Mouse (Mus musculus): ENCODE measurements at regions not wholly inside any gene's neighbourhood (a gene's known extent, or its start where the extent isn't known, plus 50 kb on each side); places are given as distances from the start of the nearest gene placed in this dataset.

DNA sequence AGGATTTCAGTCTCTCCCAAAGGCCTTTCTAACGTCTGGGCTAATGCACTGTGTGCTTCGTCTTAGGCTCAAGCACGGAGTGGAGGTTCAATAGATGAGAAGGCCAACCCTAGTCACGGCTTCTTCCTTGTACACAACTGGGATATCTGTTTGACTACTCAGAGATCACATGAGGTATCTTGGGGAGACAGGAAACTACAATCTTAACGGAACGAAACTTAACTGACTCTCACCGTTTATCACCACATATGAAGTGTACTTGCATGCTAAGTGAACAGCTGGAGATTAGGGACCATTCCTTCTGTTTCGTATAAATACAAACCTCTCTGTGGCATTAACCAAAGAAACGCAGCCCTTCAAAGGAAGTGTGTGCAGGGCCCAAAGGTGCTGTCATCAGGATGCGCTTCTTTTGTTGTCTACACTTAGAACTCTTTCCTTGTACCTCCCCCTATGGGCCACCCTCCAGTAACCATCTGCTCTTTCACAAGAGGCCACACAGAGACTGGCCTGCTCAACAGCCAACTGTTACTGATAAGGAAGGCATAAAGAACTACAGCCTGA, 55.8 kb upstream of the Cdkn2b start:
- Histone ChIP-seq H3K27ac (ENCODE audit: insufficient read depth, low read depth, low read length) (no peak overlapping the region), H3K4me3 (ENCODE audit: insufficient read depth, low read length) (no peak overlapping the region)
- TF ChIP-seq POLR2A (IDR thresholded peaks at IDR 0.05; ENCODE audit: borderline replicate concordance, low read depth, low read length) (no peak), CTCF (IDR thresholded peaks at IDR 0.05; ENCODE audit: low read depth, low read length) (no peak)

DNA sequence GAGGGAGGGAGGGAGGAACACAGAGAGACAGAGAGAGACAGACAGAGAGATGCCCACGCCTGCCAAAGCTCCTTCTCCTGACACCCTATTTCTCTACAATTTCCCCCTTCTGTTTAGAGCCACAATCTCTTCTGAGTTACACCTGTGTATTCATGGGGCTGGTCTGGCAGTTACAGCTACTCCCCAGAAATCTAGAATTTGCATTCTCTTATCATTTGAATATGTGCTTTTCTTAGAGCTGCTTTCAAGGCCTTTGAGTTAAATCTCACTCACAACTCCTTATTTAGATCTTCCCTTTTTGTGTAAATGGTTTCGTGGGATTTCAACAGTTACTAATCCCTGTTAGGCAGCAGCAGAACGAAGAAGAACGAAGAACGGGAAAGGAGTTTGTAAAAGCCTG, 55.0 kb upstream of the Cdkn2b start:
- H3K4me1 ChIP-seq (ENCODE audit: control insufficient read depth, insufficient read depth, low read length), result peaks cover 26% of the 10 kb centered on the region
- H3K4me3 ChIP-seq (ENCODE audit: insufficient read depth, low read length), result no peak overlapping the region
- no peak overlapping the region for H3K27ac ChIP-seq (ENCODE audit: insufficient read depth, low read depth, low read length)

More for the DNA sequence above, 55.8 kb upstream of the Cdkn2b start:
- peaks cover 26% of the 10 kb centered on the region for H3K4me1 ChIP-seq (ENCODE audit: control insufficient read depth, insufficient read depth, low read length)

GRCm38 (mm10) chr4:89363150-89363683, 52.4 kb upstream of the Cdkn2b start:
- H3K4me1 ChIP-seq (ENCODE audit: control insufficient read depth, insufficient read depth, low read length), result peaks cover 25% of the 10 kb centered on the region
- TF ChIP-seq CTCF (IDR thresholded peaks at IDR 0.05; ENCODE audit: low read depth, low read length) (no peak), POLR2A (IDR thresholded peaks at IDR 0.05; ENCODE audit: borderline replicate concordance, low read depth, low read length) (no peak)
- H3K27ac ChIP-seq (ENCODE audit: insufficient read depth, low read depth, low read length), result peak overlapping the region; percentile 46
- H3K4me3 ChIP-seq (ENCODE audit: insufficient read depth, low read length), result no peak overlapping the region

More for the DNA sequence above, 55.0 kb upstream of the Cdkn2b start:
- TF ChIP-seq CTCF (IDR thresholded peaks at IDR 0.05; ENCODE audit: low read depth, low read length) (no peak), POLR2A (IDR thresholded peaks at IDR 0.05; ENCODE audit: borderline replicate concordance, low read depth, low read length) (no peak)

DNA sequence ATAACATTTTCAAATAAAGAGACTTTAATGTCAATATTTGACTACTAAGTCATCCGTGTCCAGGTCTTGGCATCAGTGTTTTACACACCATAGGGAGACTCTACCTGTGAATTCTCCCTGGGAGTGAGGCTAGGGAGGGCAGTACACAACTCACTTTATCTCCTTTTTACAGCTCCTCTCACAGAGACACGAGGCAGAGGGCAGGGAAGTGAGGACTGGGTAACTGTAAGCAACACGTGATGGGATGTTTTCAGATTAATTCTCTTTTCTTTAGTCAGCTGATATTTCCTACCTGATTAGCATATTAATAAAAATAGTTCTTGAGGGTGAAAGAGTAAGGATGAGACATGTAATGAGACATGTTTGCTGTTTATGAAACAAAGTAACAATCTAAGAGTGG, 51.8 kb upstream of the Cdkn2b start:
- no peak overlapping the region for H3K4me3 ChIP-seq (ENCODE audit: insufficient read depth, low read length)
- H3K27ac ChIP-seq (ENCODE audit: insufficient read depth, low read depth, low read length), result peak overlapping the region; percentile 19; the same call in 1 of the 2 replicates
- peaks cover 25% of the 10 kb centered on the region for H3K4me1 ChIP-seq (ENCODE audit: control insufficient read depth, insufficient read depth, low read length)
- no peak for TF ChIP-seq CTCF (IDR thresholded peaks at IDR 0.05; ENCODE audit: low read depth, low read length)
- TF ChIP-seq POLR2A (IDR thresholded peaks at IDR 0.05; ENCODE audit: borderline replicate concordance, low read depth, low read length), result no peak

- TF ChIP-seq POLR2A (IDR thresholded peaks at IDR 0.05; ENCODE audit: borderline replicate concordance, low read depth, low read length) (no peak), CTCF (IDR thresholded peaks at IDR 0.05; ENCODE audit: low read depth, low read length) (no peak)
- no peak overlapping the region for H3K27ac ChIP-seq (ENCODE audit: insufficient read depth, low read depth, low read length)
- H3K4me3 ChIP-seq (ENCODE audit: insufficient read depth, low read length), result no peak overlapping the region
- peaks cover 25% of the 10 kb centered on the region for H3K4me1 ChIP-seq (ENCODE audit: control insufficient read depth, insufficient read depth, low read length)
Measured at GRCm38 (mm10) chr4:89361316-89361715, 50.5 kb upstream of the Cdkn2b start.
